Mouse (Mus musculus) kidney, embryonic 14.5 days (tissue): ENCODE data around the gene Cd8b1. TPM values are rescaled to one million over a fixed set of nuclear protein-coding genes. Genes with fewer than 3 reads are reported as not detected.

Experiments
- ATAC-seq: fragments of 200-750 bp; cut with Nextera tagmentation; 2 replicates; pipeline ENCODE4 v1.8.0; 2017; ENCODE audit warnings: moderate number of reproducible peaks, mild to moderate bottlenecking, moderate TSS enrichment, moderate library complexity; ENCODE audit not compliant: low FRiP score, low TSS enrichment
- H3K27ac ChIP-seq: fragments of 300-500 bp; sonication (generic); 2 replicates; pipeline ENCODE4 v1.5.1; 2014; ENCODE audit warnings: low read depth, mild to moderate bottlenecking, low read length, moderate library complexity, mixed read lengths
- H3K27me3 ChIP-seq: fragments of 300-500 bp; sonication (generic); 2 replicates; pipeline ENCODE4 v1.6.1; 2014; ENCODE audit warnings: mild to moderate bottlenecking, low read length; ENCODE audit not compliant: control insufficient read depth, insufficient read depth
- H3K36me3 ChIP-seq: fragments of 300-500 bp; sonication (generic); 2 replicates; pipeline ENCODE4 v1.6.1; 2014; ENCODE audit warnings: low read length, mixed read lengths; ENCODE audit not compliant: control insufficient read depth, insufficient read depth
- H3K4me1 ChIP-seq: fragments of 300-500 bp; sonication (generic); 2 replicates; pipeline ENCODE4 v1.6.1; 2014; ENCODE audit warnings: low read length, mixed read lengths; ENCODE audit not compliant: control insufficient read depth, insufficient read depth
- H3K4me2 ChIP-seq: fragments of 300-500 bp; sonication (generic); replicated peaks from 2 replicates; pipeline ENCODE4 v1.6.1; 2014; ENCODE audit warnings: low read depth, mild to moderate bottlenecking, low read length
- H3K4me3 ChIP-seq: fragments of 300-500 bp; sonication (generic); 2 replicates; pipeline ENCODE4 v1.5.1; 2014; ENCODE audit warnings: mild to moderate bottlenecking, low read length
- H3K9ac ChIP-seq: fragments of 300-500 bp; sonication (generic); 2 replicates; pipeline ENCODE4 v1.6.1; 2014; ENCODE audit warnings: low read depth, mild to moderate bottlenecking, low read length, moderate library complexity
- H3K9me3 ChIP-seq: fragments of 300-500 bp; sonication (generic); 2 replicates; pipeline ENCODE4 v1.6.1; 2016; ENCODE audit warnings: low read length; ENCODE audit not compliant: control insufficient read depth
- WGBS: fragments of 180-500 bp; shearing (Covaris S2); extraction: QIAGEN DNeasy Blood & Tissue Kit; methylation state at CpG from one replicate; pipeline ENCODE4 v1.1.7; 2014; 5-methylcytosine and 5-hydroxymethylcytosine counted together
- polyA plus RNA-seq: library from polyadenylated mRNA; unstranded; fragments of >200 nt; fragmentation: Nextera tagmentation; extraction: Ambion mirVana; gene quantifications from 2 replicates; pipeline ENCODE4 v1.2.1, GENCODE M21; 2014

The Cd8b1 gene
- polyA plus RNA-seq, 1 experiment from 2014 or later: not detected

DNA sequence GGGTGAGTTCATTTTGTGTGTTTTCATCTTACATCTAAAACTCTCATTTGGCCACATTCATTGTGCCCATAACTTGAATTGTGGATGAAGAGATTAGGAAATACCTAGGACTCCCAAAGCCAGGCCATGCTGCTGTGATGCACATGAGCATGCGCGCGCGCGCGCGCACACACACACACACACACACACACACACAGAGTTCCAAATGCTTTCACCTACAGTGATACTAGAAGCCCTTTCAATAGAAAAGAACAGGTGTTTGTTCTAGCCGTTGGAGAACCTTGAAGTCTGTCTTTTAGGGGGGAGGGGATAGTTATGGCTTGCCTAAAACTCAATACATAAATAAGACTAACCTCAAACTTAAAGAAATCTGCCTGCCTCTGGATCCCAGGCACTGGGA, 15.1 kb downstream of the Cd8b1 start:
- WGBS: 95% methylated on average over 8 of the region's 8 CpGs

DNA sequence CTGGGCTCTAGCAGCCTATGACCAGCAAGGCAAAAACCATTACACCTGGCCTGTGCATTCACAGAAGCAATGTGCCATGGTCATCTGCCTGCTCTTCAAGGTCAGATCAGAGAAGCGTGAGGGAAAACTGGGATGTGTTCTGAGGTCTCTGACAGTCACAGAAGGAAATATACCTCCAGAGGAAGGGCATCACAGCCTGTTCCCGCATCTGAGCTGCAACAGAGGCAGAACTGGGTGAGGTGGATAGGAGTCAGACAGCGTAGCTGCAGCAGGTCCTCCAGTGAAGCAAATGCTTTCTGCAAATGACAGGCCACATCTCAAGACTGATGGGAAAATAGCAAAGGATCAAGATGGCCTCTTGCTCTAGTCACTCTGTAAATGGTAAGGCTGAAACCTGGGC, 16.4 kb downstream of the Cd8b1 start:
- H3K9me3 ChIP-seq: no peaks in the 10 kb centered on the region
- no peak overlapping the region for H3K4me3 ChIP-seq
- WGBS: 75% methylated on average over 3 of the region's 3 CpGs
- H3K9ac ChIP-seq: no peak overlapping the region
- no peaks in the 10 kb centered on the region for H3K4me1 ChIP-seq
- no peaks in the 10 kb centered on the region for H3K27me3 ChIP-seq
- no peak overlapping the region for H3K4me2 ChIP-seq
- no peak overlapping the region for H3K27ac ChIP-seq
- no peak for ATAC-seq
- no peaks in the 10 kb centered on the region for H3K36me3 ChIP-seq

More for the DNA sequence above, 15.1 kb downstream of the Cd8b1 start:
- H3K9ac ChIP-seq: no peak overlapping the region
- no peaks in the 10 kb centered on the region for H3K27me3 ChIP-seq
- H3K4me1 ChIP-seq: no peaks in the 10 kb centered on the region
- H3K4me3 ChIP-seq: no peak overlapping the region
- no peak overlapping the region for H3K4me2 ChIP-seq
- no peaks in the 10 kb centered on the region for H3K36me3 ChIP-seq
- no peaks in the 10 kb centered on the region for H3K9me3 ChIP-seq
- ATAC-seq: no peak
- H3K27ac ChIP-seq: no peak overlapping the region

DNA sequence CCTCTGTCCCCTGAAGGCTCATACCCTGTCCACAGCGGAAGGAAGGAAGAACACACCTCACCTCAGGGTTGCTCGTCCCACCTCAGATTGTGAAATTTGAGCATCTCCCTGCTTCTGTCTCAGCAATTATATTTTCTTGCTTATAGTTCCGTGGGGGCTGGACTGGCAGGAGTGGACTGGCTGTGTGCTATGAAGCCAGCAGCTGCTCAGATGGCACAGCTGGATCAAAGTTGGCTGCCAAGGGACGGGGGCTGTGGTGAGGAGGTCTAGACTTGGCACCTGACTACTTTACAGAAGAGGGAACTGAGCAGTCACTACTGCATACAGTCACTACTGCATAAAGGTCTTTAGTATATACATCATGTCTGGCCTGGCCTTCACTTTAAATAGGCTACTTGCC, 16.8 kb downstream of the Cd8b1 start:
- Histone ChIP-seq H3K9me3 (no peaks in the 10 kb centered on the region), H3K4me3 (no peak overlapping the region), H3K27ac (no peak overlapping the region), H3K4me2 (no peak overlapping the region), H3K4me1 (no peaks in the 10 kb centered on the region), H3K27me3 (no peaks in the 10 kb centered on the region), H3K9ac (no peak overlapping the region), H3K36me3 (no peaks in the 10 kb centered on the region)
- no peak for ATAC-seq
- 76% methylated on average over 4 of the region's 4 CpGs for whole genome bisulfite sequencing

DNA sequence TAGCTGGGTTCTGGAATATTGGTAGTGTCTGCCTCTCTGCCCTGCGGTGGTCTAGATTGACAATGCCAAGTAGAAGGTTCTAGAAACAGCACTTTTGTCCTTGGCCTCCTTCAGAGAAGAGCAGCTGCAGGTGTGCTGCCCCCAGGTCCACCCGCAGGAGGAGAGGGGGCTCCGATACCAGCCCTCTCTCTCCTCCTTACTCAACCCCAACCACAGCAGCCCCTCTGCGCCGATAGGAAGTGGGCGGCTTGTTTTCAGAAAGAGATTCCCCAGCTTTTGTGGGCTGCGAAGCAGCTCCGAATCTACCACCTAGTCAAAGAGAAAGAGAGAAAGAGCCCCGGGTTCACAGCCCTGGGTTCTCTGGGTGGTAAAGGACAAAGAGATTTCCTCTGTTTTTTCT, 18.6 kb downstream of the Cd8b1 start:
- Histone ChIP-seq H3K9me3 (no peaks in the 10 kb centered on the region), H3K4me3 (no peak overlapping the region), H3K9ac (no peak overlapping the region), H3K4me2 (no peak overlapping the region), H3K36me3 (no peaks in the 10 kb centered on the region), H3K4me1 (no peaks in the 10 kb centered on the region), H3K27ac (no peak overlapping the region), H3K27me3 (no peaks in the 10 kb centered on the region)
- WGBS: 92% methylated on average over 9 of the region's 9 CpGs
- ATAC-seq: no peak

DNA sequence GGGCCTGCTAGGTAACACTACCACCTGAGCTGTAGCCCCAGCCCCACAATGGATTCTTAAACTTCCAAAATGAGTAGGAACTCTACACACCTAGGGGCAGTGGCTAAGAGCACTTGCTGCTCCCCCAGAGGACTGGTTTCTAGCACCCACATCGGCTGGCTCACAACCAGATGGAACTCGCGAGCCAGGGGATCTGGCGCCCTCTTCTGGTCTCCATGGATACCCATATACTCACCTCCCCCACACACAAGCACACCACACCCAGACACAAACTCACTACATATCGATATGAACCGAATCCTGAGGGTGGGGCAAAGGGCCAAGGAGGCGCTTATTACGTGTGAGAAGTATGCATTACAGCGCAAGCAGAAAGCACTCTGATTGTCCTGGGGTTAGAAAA, 25.4 kb downstream of the Cd8b1 start:
- H3K27me3 ChIP-seq: no peaks in the 10 kb centered on the region
- WGBS: 96% methylated on average over 9 of the region's 9 CpGs
- H3K36me3 ChIP-seq: no peaks in the 10 kb centered on the region
- no peaks in the 10 kb centered on the region for H3K4me1 ChIP-seq
- H3K9ac ChIP-seq: no peak overlapping the region
- H3K9me3 ChIP-seq: peaks cover 4% of the 10 kb centered on the region; the same call in 1 of the 2 replicates
- ATAC-seq: no peak
- no peak overlapping the region for H3K4me2 ChIP-seq
- no peak overlapping the region for H3K4me3 ChIP-seq
- no peak overlapping the region for H3K27ac ChIP-seq

DNA sequence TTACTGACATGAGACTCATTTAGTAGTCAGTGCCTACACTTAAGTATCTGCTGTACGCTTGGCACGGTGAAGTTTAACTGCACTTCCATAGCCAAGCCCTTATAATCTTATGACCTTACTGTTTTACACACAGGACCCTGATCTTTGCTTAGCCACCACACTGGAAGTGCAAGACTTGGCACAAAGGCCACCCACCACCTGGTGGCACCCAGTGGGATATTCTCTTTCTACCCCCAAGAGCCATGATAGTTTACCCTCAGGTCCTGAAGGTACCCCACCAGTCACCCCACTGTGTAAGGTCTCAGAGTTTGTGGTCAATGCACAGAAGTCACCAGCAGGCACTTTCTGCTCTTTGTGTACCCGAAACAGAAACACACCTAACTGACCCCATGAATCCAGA, 28.6 kb downstream of the Cd8b1 start:
- Histone ChIP-seq H3K36me3 (no peaks in the 10 kb centered on the region), H3K27me3 (no peaks in the 10 kb centered on the region), H3K4me1 (no peaks in the 10 kb centered on the region), H3K4me2 (no peak overlapping the region), H3K27ac (no peak overlapping the region), H3K4me3 (no peak overlapping the region), H3K9ac (no peak overlapping the region), H3K9me3 (peaks cover 4% of the 10 kb centered on the region; the same call in 1 of the 2 replicates)
- no peak for ATAC-seq
- whole genome bisulfite sequencing: 91% methylated on average over 3 of the region's 3 CpGs

DNA sequence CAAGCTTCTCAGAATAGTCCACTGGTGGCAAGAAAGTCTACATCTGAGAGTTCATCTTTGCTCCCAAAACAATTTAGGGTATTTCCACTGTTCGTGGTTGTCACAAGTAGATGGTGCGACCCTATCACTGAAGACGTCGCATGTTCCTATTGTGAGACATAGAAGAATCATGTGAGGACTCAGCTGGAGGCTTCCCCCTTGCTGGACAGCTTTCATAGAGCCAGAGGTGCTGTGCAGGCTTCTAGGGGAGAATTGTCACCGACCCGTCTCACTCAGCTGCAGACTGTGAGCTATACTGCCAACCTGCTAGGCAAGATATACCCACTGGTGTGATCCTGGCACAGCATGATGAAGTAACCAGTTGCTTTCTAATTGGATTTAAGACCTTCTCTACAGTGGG, 29.6 kb downstream of the Cd8b1 start:
- no peak overlapping the region for H3K27ac ChIP-seq
- WGBS: 95% methylated on average over 6 of the region's 6 CpGs
- ATAC-seq: no peak

DNA sequence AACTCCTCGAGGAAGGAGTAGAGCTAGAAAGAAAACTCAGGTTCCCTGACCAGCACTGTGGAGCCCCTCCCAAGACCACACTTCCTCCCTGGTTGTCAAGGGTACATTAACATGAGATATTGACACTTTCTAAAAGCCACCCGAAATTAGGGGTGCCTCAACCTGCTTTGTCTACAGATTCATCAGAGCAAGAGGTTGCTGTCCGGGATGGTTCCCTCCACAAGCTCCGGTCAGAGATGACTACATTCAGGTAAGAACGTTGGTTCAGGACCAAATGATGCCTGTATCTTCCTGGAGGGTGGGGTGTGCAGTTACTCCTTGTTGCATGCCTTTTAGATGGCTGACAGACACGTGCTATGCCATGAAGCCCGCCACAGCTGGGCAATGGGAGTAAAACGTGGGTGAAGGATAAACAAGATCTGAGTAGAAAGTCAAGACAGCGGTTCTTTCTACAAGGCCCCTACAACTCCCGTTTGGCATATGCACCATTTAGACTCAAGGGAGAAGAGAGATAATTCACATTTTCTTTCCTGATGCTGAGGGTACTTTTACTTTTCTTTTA, 30.4 kb downstream of the Cd8b1 start:
- WGBS: 81% methylated on average over 10 of the region's 10 CpGs
- H3K4me1 ChIP-seq: no peaks in the 10 kb centered on the region
- no peak overlapping the region for H3K4me3 ChIP-seq
- no peaks in the 10 kb centered on the region for H3K27me3 ChIP-seq
- no peak overlapping the region for H3K4me2 ChIP-seq
- no peak overlapping the region for H3K27ac ChIP-seq
- H3K36me3 ChIP-seq: no peaks in the 10 kb centered on the region
- no peak overlapping the region for H3K9ac ChIP-seq
- no peak for ATAC-seq
- peaks cover under 1% of the 10 kb centered on the region; the same call in 1 of the 2 replicates for H3K9me3 ChIP-seq

More for the DNA sequence above, 29.6 kb downstream of the Cd8b1 start:
- no peak overlapping the region for H3K9ac ChIP-seq
- H3K9me3 ChIP-seq: peaks cover 4% of the 10 kb centered on the region; the same call in 1 of the 2 replicates
- no peak overlapping the region for H3K4me3 ChIP-seq
- no peaks in the 10 kb centered on the region for H3K36me3 ChIP-seq
- H3K4me2 ChIP-seq: no peak overlapping the region
- H3K27me3 ChIP-seq: no peaks in the 10 kb centered on the region
- H3K4me1 ChIP-seq: no peaks in the 10 kb centered on the region

DNA sequence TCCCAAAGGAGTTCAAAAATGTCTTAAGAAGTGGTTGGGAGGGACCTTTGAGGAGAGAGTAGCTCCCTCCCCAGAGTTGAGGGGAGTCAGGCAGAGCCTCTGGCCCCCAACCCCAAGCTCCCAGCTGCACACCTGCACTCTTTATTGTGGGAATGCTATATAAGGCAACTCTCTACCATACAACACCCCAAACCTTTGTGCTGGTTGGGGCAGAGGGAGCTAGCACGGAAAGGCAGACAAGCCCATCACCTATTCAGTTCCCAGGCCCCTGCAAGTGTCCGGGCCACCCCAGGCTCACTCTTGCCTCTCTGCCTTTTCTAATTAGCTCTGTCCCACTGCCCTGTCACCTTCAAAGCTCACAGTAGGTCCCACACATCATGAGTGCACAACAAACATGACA, 31.1 kb downstream of the Cd8b1 start:
- H3K4me1 ChIP-seq: no peaks in the 10 kb centered on the region
- no peaks in the 10 kb centered on the region for H3K36me3 ChIP-seq
- 74% methylated on average over 2 of the region's 2 CpGs for WGBS
- no peak overlapping the region for H3K4me2 ChIP-seq
- H3K27me3 ChIP-seq: no peaks in the 10 kb centered on the region
- H3K9ac ChIP-seq: no peak overlapping the region
- H3K9me3 ChIP-seq: no peaks in the 10 kb centered on the region
- no peak overlapping the region for H3K27ac ChIP-seq
- no peak for ATAC-seq
- no peak overlapping the region for H3K4me3 ChIP-seq
